Mouse (Mus musculus): ENCODE data around the gene Ticam1.

- no peak for TF ChIP-seq POLR2A (IDR thresholded peaks at IDR 0.05; ENCODE audit: insufficient read depth, low read length)
- peak; percentile 94 for TF ChIP-seq CTCF (IDR thresholded peaks at IDR 0.05; ENCODE audit: low read depth, low read length)
Observed at GRCm38 (mm10) chr17:56264020-56264419, 12.6 kb downstream of the Ticam1 start.

Measured in ES-Bruce4 (cell line).